Comparison of ENCODE assay signal across 1 mouse cellular context in genomic region chr13:104109288-104109815, GRCm38 (mm10).
TF ChIP-seq lines count a peak whose summit lies in the region.

TSS of gene Nln (minus strand) at chr13:104109614.
TSS of gene Sgtb (plus strand) at chr13:104109741.

TF ChIP-seq in CH12.LX, 34 proteins besides CTCF, POLR2A, EP300 and RAD21 (continued from another document):
- TF ChIP-seq IRF4 (IDR thresholded peaks at IDR 0.05; ENCODE audit: low read depth, low read length) = peak; percentile 39; the same call in 1 of the 2 replicates
- TF ChIP-seq CHD2 (IDR thresholded peaks at IDR 0.05; ENCODE audit: low read length) = no peak
- peak; percentile 79 for TF ChIP-seq ELF1 (IDR thresholded peaks at IDR 0.05; ENCODE audit: low read depth, low read length)
- no peak for TF ChIP-seq ZNF384 (IDR thresholded peaks at IDR 0.05; ENCODE audit: low read depth, low read length)
- peak; percentile 86 for TF ChIP-seq BHLHE40 (IDR thresholded peaks at IDR 0.05; ENCODE audit: low read depth, low read length)
- peak; percentile 79 for TF ChIP-seq UBTF (IDR thresholded peaks at IDR 0.05; ENCODE audit: low read depth, low read length)
- TF ChIP-seq RCOR1 (conservative IDR thresholded peaks at IDR 0.05; ENCODE audit: low read depth, low read length) = no peak
- TF ChIP-seq HCFC1 (IDR thresholded peaks at IDR 0.05; ENCODE audit: low read depth, low read length) = no peak
- no peak for TF ChIP-seq PAX5 (IDR thresholded peaks at IDR 0.05; ENCODE audit: low read length)
- peak; percentile 92 for TF ChIP-seq SIN3A (IDR thresholded peaks at IDR 0.05; ENCODE audit: low read length)
- TF ChIP-seq NELFE (IDR thresholded peaks at IDR 0.05; ENCODE audit: low read depth, low read length) = peak; percentile 80
- peak; percentile 93 for TF ChIP-seq MAX (IDR thresholded peaks at IDR 0.05; ENCODE audit: low read length)
- peak; percentile 75; the same call in 1 of the 2 replicates for TF ChIP-seq MYC (IDR thresholded peaks at IDR 0.05; ENCODE audit: low read depth, low read length)
- TF ChIP-seq NRF1 (IDR thresholded peaks at IDR 0.05; ENCODE audit: low read depth, low read length) = no peak
